Mouse (Mus musculus): ENCODE data around the gene Ptprm.

- TF ChIP-seq CTCF (IDR thresholded peaks at IDR 0.05; ENCODE audit: borderline replicate concordance, insufficient read depth, low read depth, low read length) (no peak), POLR2A (IDR thresholded peaks at IDR 0.05; ENCODE audit: borderline replicate concordance, insufficient read depth, low read length) (no peak)
These were observed 472.0 kb downstream of the Ptprm start for GRCm38 (mm10) chr17:66882304-66882703.

Measured in cerebellum, adult 2 months (tissue).